Mouse (Mus musculus): ENCODE measurements around the gene Scg3. TPM values are rescaled to one million over a fixed set of nuclear protein-coding genes. Genes with fewer than 3 reads are reported as not detected.
"Not testable (repeated sequence)": the region's sequence is repeated elsewhere in the genome, so short reads cannot be mapped to it uniquely, and the experiment has no call there.

The Scg3 gene
- polyA plus RNA-seq, 1 experiment from 2014 or later: 9.7 TPM

GRCm38 (mm10) chr9:75660917-75661316 is 22.9 kb downstream of the Scg3 start:
- Histone ChIP-seq H3K27ac (no peak overlapping the region), H3K9ac (no peak overlapping the region), H3K36me3 (no peaks in the 10 kb centered on the region), H3K4me2 (no peak overlapping the region), H3K4me1 (no peaks in the 10 kb centered on the region), H3K4me3 (replicated peaks) (no peak overlapping the region), H3K27me3 (replicated peaks) (no peaks in the 10 kb centered on the region), H3K9me3 (no peaks in the 10 kb centered on the region)
- WGBS: 80% methylated on average over 8 of the region's 8 CpGs
- ATAC-seq (ENCODE audit: insufficient read depth, low FRiP score, low read depth): no peak

GRCm38 (mm10) chr9:75656456-75656855 is 27.4 kb downstream of the Scg3 start:
- H3K27me3 ChIP-seq (replicated peaks); H3K9ac ChIP-seq; H3K27ac ChIP-seq; H3K9me3 ChIP-seq; H3K4me2 ChIP-seq; ATAC-seq (ENCODE audit: insufficient read depth, low FRiP score, low read depth); H3K4me3 ChIP-seq (replicated peaks); H3K36me3 ChIP-seq; H3K4me1 ChIP-seq: not testable (repeated sequence)
- WGBS: 70% methylated on average over 2 of the region's 3 CpGs

GRCm38 (mm10) chr9:75653981-75654911 is 29.6 kb downstream of the Scg3 start:
- H3K4me1 ChIP-seq: no peaks in the 10 kb centered on the region
- H3K27ac ChIP-seq: peak overlapping the region; percentile 59; the same call in 1 of the 2 replicates
- H3K4me3 ChIP-seq (replicated peaks): no peak overlapping the region
- no peaks in the 10 kb centered on the region for H3K27me3 ChIP-seq (replicated peaks)
- peak; percentile 35; the same call in 1 of the 2 replicates for ATAC-seq (ENCODE audit: insufficient read depth, low FRiP score, low read depth)
- H3K4me2 ChIP-seq: no peak overlapping the region
- no peaks in the 10 kb centered on the region for H3K36me3 ChIP-seq
- no peaks in the 10 kb centered on the region for H3K9me3 ChIP-seq
- H3K9ac ChIP-seq: no peak overlapping the region
- 22% methylated on average over 12 of the region's 12 CpGs for WGBS

- H3K4me2 ChIP-seq: no peak overlapping the region
- H3K27ac ChIP-seq: no peak overlapping the region
- H3K9me3 ChIP-seq: no peaks in the 10 kb centered on the region
- no peaks in the 10 kb centered on the region for H3K4me1 ChIP-seq
- H3K27me3 ChIP-seq (replicated peaks): no peaks in the 10 kb centered on the region
- no peaks in the 10 kb centered on the region for H3K36me3 ChIP-seq
- H3K9ac ChIP-seq: no peak overlapping the region
- 33% methylated on average over 3 of the region's 3 CpGs for whole genome bisulfite sequencing
- no peak for ATAC-seq (ENCODE audit: insufficient read depth, low FRiP score, low read depth)
- no peak overlapping the region for H3K4me3 ChIP-seq (replicated peaks)
These were observed 38.5 kb downstream of the Scg3 start for GRCm38 (mm10) chr9:75645405-75645804.

GRCm38 (mm10) chr9:75634226-75634625 is 49.6 kb downstream of the Scg3 start:
- no peaks in the 10 kb centered on the region for H3K27me3 ChIP-seq (replicated peaks)
- 82% methylated on average over 4 of the region's 4 CpGs for WGBS

GRCm38 (mm10) chr9:75633603-75634002 is 50.3 kb downstream of the Scg3 start:
- 88% methylated on average over 8 of the region's 8 CpGs for WGBS
- Histone ChIP-seq H3K4me3 (replicated peaks) (no peak overlapping the region), H3K27ac (no peak overlapping the region), H3K27me3 (replicated peaks) (no peaks in the 10 kb centered on the region), H3K4me1 (peaks cover 5% of the 10 kb centered on the region; the same call in 1 of the 2 replicates), H3K9me3 (no peaks in the 10 kb centered on the region), H3K4me2 (no peak overlapping the region), H3K36me3 (0 out of 2 replicates have a peak, but pooled peaks cover 4% of the 10 kb centered on the region), H3K9ac (no peak overlapping the region)
- ATAC-seq (ENCODE audit: insufficient read depth, low FRiP score, low read depth): no peak

More at GRCm38 (mm10) chr9:75634226-75634625, 49.6 kb downstream of the Scg3 start:
- peaks cover 5% of the 10 kb centered on the region; the same call in 1 of the 2 replicates for H3K4me1 ChIP-seq
- no peak for ATAC-seq (ENCODE audit: insufficient read depth, low FRiP score, low read depth)
- H3K36me3 ChIP-seq: 0 out of 2 replicates have a peak, but pooled peaks cover 4% of the 10 kb centered on the region
- no peak overlapping the region for H3K9ac ChIP-seq
- H3K9me3 ChIP-seq: no peaks in the 10 kb centered on the region
- H3K4me3 ChIP-seq (replicated peaks): no peak overlapping the region
- H3K4me2 ChIP-seq: no peak overlapping the region
- no peak overlapping the region for H3K27ac ChIP-seq

GRCm38 (mm10) chr9:75632902-75633301 is 51.0 kb downstream of the Scg3 start:
- Histone ChIP-seq H3K36me3 (0 out of 2 replicates have a peak, but pooled peaks cover 4% of the 10 kb centered on the region), H3K27ac (no peak overlapping the region), H3K9me3 (no peaks in the 10 kb centered on the region), H3K9ac (no peak overlapping the region), H3K4me1 (peaks cover 5% of the 10 kb centered on the region; the same call in 1 of the 2 replicates), H3K4me2 (no peak overlapping the region), H3K27me3 (replicated peaks) (no peaks in the 10 kb centered on the region), H3K4me3 (replicated peaks) (no peak overlapping the region)
- ATAC-seq (ENCODE audit: insufficient read depth, low FRiP score, low read depth): no peak
- 37% methylated on average over 1 of the region's 1 CpGs for WGBS

GRCm38 (mm10) chr9:75632111-75632510 is 51.7 kb downstream of the Scg3 start:
- Histone ChIP-seq H3K9ac (no peak overlapping the region), H3K36me3 (0 out of 2 replicates have a peak, but pooled peaks cover 4% of the 10 kb centered on the region), H3K4me3 (replicated peaks) (no peak overlapping the region), H3K27me3 (replicated peaks) (no peaks in the 10 kb centered on the region), H3K4me2 (no peak overlapping the region), H3K4me1 (peaks cover 5% of the 10 kb centered on the region; the same call in 1 of the 2 replicates), H3K27ac (no peak overlapping the region), H3K9me3 (no peaks in the 10 kb centered on the region)
- 31% methylated on average over 10 of the region's 10 CpGs for WGBS
- no peak for ATAC-seq (ENCODE audit: insufficient read depth, low FRiP score, low read depth)

- H3K9me3 ChIP-seq: no peaks in the 10 kb centered on the region
- H3K27me3 ChIP-seq (replicated peaks): no peaks in the 10 kb centered on the region
- no peak for ATAC-seq (ENCODE audit: insufficient read depth, low FRiP score, low read depth)
- no peak overlapping the region for H3K4me2 ChIP-seq
- H3K4me1 ChIP-seq: peaks cover 5% of the 10 kb centered on the region; the same call in 1 of the 2 replicates
- 0 out of 2 replicates have a peak, but pooled peaks cover 3% of the 10 kb centered on the region for H3K36me3 ChIP-seq
- 63% methylated on average over 8 of the region's 8 CpGs for WGBS
- H3K9ac ChIP-seq: no peak overlapping the region
- no peak overlapping the region for H3K27ac ChIP-seq
- no peak overlapping the region for H3K4me3 ChIP-seq (replicated peaks)
These were observed 52.9 kb downstream of the Scg3 start for GRCm38 (mm10) chr9:75630823-75631454.

- H3K27ac ChIP-seq: peak overlapping the region; percentile 69
These were observed 57.6 kb downstream of the Scg3 start for GRCm38 (mm10) chr9:75626308-75626604.

GRCm38 (mm10) chr9:75625556-75626307 is 58.1 kb downstream of the Scg3 start, which contains the start of gene Lysmd2:
Gene Lysmd2 (plus strand): TSS chr9:75625741.
- Histone ChIP-seq H3K9ac (peak within 1 kb of the TSS; percentile 64), H3K4me3 (replicated peaks) (peak within 1 kb of the TSS; percentile 83), H3K27ac (peak within 1 kb of the TSS; percentile 69), H3K9me3 (no peaks in the 10 kb centered on the region), H3K36me3 (no peaks in the 10 kb centered on the region), H3K27me3 (replicated peaks) (no peaks in the 10 kb centered on the region), H3K4me2 (peak within 1 kb of the TSS; percentile 89), H3K4me1 (peaks cover 4% of the 10 kb centered on the region; the same call in 1 of the 2 replicates)
- 1% methylated on average over 79 of the region's 94 CpGs for WGBS
- peak; percentile 88 for ATAC-seq (ENCODE audit: insufficient read depth, low FRiP score, low read depth)

More at GRCm38 (mm10) chr9:75626308-75626604, 57.6 kb downstream of the Scg3 start:
- H3K9ac ChIP-seq: peak overlapping the region; percentile 64
- no peaks in the 10 kb centered on the region for H3K36me3 ChIP-seq
- no peak for ATAC-seq (ENCODE audit: insufficient read depth, low FRiP score, low read depth)
- H3K9me3 ChIP-seq: no peaks in the 10 kb centered on the region
- H3K4me3 ChIP-seq (replicated peaks): peak overlapping the region; percentile 83
- 2% methylated on average over 14 of the region's 14 CpGs for WGBS
- H3K27me3 ChIP-seq (replicated peaks): no peaks in the 10 kb centered on the region
- H3K4me1 ChIP-seq: peaks cover 4% of the 10 kb centered on the region; the same call in 1 of the 2 replicates
- peak overlapping the region; percentile 89 for H3K4me2 ChIP-seq

Data from stomach, embryonic 15.5 days (tissue).